Mouse (Mus musculus) ES-Bruce4 (cell line): Measurements from ENCODE around the gene Itgav.

Experiments used
- EP300 ChIP-seq: IDR thresholded peaks from 2 replicates; pipeline ENCODE4 v1.6.1; 2011; ENCODE audit warnings: low read depth, low read length; ENCODE audit not compliant: insufficient read depth
- POLR2A ChIP-seq: IDR thresholded peaks from one replicate; pipeline ENCODE4 v1.8.1; 2011; ENCODE audit warnings: low read length; ENCODE audit not compliant: insufficient read depth

- TF ChIP-seq POLR2A (no peak), EP300 (no peak)
Observed at GRCm38 (mm10) chr2:83816147-83816546, 92.0 kb downstream of the Itgav start.
